Mouse (Mus musculus): ENCODE data around the gene Cd27. TPM values are rescaled to one million over a fixed set of nuclear protein-coding genes. Genes with fewer than 3 reads are reported as not detected.

Cd27 gene
- total and polyA plus RNA-seq, 3 experiments: 0.43 to 0.74 (median 0.73) TPM

- peak; percentile 43 for DNase-seq
These were observed 23.1 kb downstream of the Cd27 start for GRCm38 (mm10) chr6:125213715-125214114.

DNA sequence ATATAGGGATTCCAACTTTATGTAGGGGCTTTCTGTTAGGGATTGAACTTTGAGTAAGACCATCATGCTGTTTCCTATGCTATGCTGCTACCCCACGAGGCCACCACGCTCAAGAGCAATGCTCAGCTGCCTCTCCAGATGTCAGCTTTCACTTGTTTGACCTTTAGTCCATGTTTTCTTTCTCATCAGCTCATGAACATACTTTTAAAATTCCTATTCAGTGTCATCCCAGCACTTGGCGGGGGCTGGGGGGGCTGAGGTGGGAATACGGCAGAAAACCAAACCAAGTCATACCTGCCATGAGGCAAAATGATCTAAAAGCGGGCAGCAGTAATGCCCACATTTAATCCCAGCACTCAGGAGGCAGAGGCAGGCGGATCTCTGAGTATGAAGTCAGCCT is 23.7 kb downstream of the Cd27 start:
- DNase-seq: no peak

GRCm38 (mm10) chr6:125212621-125213020 is 24.2 kb downstream of the Cd27 start:
- peak; percentile 73 for DNase-seq

GRCm38 (mm10) chr6:125210436-125210835 is 26.4 kb downstream of the Cd27 start:
- DNase-seq: no peak

- peak; percentile 35 for DNase-seq
These were observed 39.6 kb downstream of the Cd27 start for GRCm38 (mm10) chr6:125197166-125197565.

GRCm38 (mm10) chr6:125196301-125196700 is 40.5 kb downstream of the Cd27 start:
- DNase-seq: peak; percentile 32

DNA sequence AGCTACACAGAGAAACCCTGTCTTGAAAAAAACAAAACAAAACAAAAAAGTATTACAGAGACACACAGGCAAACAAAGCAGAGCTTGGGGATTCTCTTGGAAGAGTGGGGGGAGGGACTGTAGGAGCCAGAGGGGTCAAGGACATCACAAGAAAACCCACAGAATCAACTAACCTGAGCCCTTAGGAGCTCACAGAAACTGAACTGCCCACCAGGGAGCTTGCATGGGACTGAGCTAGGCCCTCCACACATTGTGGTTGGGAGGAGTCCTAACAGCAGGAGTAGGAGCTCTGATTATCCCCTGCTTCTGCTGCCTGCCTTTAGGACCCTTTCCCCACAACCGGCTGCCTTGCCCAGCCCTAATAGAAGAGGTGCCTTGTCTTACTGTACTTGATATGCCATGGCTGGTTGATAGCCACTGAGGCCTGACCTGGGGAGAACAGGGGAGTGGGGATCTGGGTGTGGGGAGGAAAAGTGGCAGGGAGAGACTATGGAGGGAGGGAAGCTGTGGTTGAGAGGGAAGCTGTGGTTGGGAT is 41.2 kb downstream of the Cd27 start:
- DNase-seq: no peak

DNA sequence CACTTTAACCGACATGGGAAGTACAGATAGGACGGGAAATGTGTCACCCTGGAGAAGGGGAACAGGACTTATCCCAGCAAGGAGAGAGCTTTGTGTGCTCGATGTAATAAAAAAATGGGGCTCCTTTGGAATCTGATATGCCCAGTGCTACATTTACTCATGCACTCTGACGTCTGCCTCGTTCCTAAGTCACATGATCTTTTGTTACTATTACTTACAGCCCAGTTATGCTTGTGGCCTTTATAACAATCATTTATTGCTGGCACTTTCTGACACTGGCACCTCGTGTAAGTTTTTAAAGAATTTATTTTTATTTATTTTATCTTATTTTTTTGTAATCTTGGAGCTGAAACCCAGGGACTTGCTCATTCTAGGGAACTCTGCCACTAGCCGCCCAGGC is 43.4 kb downstream of the Cd27 start:
- DNase-seq: no peak

DNA sequence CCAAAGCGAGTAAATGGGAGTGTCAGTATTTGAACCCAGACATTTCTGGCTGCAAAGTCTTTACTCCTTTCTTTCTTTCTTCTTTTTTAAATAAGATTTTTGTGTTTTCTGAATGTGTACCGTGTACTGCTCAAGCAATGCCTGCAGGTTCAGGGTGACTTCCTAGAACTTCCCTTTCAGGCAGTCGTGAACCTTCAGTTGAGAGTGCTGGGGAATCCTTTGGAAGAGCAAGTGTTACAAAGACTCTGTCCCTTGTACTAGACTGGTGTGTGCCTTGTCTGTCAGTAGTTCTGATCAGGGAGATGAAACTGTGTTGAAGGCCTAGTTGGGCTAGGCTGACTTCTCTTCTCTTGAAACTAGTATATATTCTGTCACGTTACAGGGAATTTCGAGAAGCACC is 44.0 kb downstream of the Cd27 start:
- DNase-seq: no peak

DNA sequence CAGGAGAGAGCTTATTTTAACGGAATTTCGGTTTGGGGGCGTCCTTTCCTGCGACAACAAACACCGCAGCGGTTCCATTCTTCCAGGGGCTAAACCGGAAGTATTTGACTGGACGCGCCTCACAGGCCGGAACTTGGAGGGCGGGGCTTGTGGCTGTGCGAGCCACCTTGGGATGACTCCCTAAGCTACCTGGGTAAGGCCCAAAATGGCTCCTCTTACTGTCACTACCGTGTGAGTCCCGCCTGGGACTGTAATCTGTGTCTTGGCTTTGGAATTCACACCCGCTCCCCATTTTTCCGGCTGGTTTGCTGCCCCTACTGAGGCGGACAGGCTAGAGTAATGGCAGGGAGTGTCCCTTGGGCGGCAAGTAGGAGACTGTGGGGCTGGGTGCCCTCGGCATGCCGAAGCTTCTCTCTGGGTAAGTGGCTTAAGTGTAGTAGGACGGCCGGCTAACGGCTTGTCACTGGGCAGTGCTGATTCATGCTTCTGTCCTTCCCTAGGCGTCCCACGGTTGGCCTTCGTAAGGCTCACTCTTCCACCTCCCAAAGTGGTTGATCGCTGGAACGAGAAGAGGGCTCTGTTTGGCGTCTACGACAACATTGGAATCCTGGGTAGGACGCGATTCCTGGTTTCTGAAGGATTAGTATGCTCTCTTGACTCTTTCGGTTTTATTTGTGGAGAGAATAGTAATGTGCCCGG is 44.6 kb downstream of the Cd27 start:
- peak; percentile 93 for DNase-seq

DNA sequence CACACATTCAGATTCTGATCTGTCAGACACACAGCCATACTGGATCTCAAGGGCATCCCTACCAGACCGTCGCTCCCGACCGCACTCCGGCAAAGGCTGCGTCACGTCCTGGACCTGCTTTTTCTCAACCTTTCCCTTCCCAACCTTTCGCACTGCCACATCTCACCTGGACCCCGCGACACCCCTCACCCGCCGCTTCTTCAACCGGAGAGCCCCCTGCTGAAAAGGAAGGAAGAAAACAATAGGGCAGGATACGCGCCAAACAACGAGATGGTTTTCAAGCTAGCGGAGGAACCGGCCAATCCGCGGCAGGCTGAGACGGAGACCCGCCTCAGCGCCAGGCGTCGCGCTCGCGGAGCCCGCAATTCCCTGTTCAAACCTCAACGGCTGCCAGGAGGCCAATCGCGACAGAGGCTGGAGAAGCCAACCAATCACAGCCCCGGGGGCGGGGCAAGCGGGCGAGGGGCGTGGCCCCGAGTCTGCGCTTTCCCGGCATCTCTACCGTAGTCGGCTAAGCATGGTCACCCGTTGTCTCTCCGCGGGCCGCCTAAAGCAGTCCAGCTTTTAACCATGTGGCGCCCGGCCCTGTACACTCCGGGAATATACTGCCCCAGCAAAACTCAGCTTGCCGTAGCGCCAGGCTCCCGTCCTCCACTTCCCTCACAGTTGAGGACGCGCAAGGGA is 45.3 kb downstream of the Cd27 start, which contains the start of the genes Ncapd2 and Mrpl51:
TSS of gene Ncapd2 (minus strand) at position 370 of the 684 bp plus-strand sequence.
TSS of gene Mrpl51 (plus strand) at position 470 of the 684 bp plus-strand sequence.
- DNase-seq: peak; percentile 97

DNA sequence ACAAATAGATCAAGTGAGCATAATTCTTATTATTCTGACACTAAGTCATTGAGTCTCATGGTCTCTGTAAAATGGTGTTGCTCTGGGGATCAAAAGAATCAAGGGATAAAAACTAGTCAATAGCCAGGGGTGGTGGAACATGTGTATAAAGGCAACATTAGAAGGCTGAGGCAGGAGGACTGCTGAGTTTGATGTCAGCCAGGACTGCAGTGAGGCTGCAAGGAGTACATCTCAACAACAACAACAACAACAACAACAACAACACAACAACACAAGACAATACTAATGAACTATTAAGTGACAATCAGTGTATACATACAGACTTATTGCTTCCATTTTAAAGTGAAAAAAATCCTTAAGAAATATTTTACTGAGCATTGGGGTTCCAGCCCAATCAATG is 46.0 kb downstream of the Cd27 start:
- no peak for DNase-seq

GRCm38 (mm10) chr6:125186203-125186602 is 50.6 kb downstream of the Cd27 start:
- DNase-seq: no peak

Small RNA genes lying within 50 kb of the gene (microRNA-seq; reads per million reads assigned to microRNA genes)
- gene Mir3098: 0.44 to 1.7 reads per million in 2 experiments
- gene Mir8113: 0 reads per million in 2 experiments

Other genes starting within 250 kb of the Cd27 start
- 1 to 10 TPM in 1 of 2 experiments, under 1 TPM in 1; 0.89 to 2.0 TPM for gene Pianp, start 240.3 kb downstream of the Cd27 start, total RNA-seq (2021)
- 4.2 and 9.0 TPM in 2 replicates for gene Pianp, start 240.3 kb downstream of the Cd27 start, polyA plus RNA-seq (2012; rRNA removed)
- gene Zfp384, start 227.9 kb downstream of the Cd27 start, total RNA-seq (2021): 10 to 100 TPM; 38.5 to 56.9 TPM
- gene Zfp384, start 227.9 kb downstream of the Cd27 start, polyA plus RNA-seq (2012; rRNA removed): 70.6 and 98.2 TPM in 2 replicates
- gene Ing4, start 197.2 kb downstream of the Cd27 start, total RNA-seq (2021): 10 to 100 TPM; 51.0 to 60.6 TPM
- 35.5 and 37.4 TPM in 2 replicates for gene Ing4, start 197.2 kb downstream of the Cd27 start, polyA plus RNA-seq (2012; rRNA removed)
- gene Acrbp, start 187.3 kb downstream of the Cd27 start, total RNA-seq (2021): 10 to 100 TPM in 1 of 2 experiments, 1 to 10 TPM in 1; 4.4 to 12.2 TPM
- gene Acrbp, start 187.3 kb downstream of the Cd27 start, polyA plus RNA-seq (2012; rRNA removed): 14.0 and 15.9 TPM in 2 replicates
- under 1 TPM; 0.61 to 0.83 TPM for gene Lpar5, start 169.1 kb downstream of the Cd27 start, total RNA-seq (2021)
- gene Lpar5, start 169.1 kb downstream of the Cd27 start, polyA plus RNA-seq (2012; rRNA removed): 3.1 and 4.3 TPM in 2 replicates
- 100 to 1,000 TPM; 139 to 156 TPM for gene Chd4, start 141.0 kb downstream of the Cd27 start, total RNA-seq (2021)
- gene Chd4, start 141.0 kb downstream of the Cd27 start, polyA plus RNA-seq (2012; rRNA removed): 54.1 and 58.1 TPM in 2 replicates
- 10 to 100 TPM; 40.9 to 51.7 TPM for gene Nop2, start 105.1 kb downstream of the Cd27 start, total RNA-seq (2021)
- gene Nop2, start 105.1 kb downstream of the Cd27 start, polyA plus RNA-seq (2012; rRNA removed): 8.0 and 12.0 TPM in 2 replicates
- 10 to 100 TPM; 13.8 to 21.4 TPM for gene Iffo1, start 91.8 kb downstream of the Cd27 start, total RNA-seq (2021)
- 73.1 and 80.0 TPM in 2 replicates for gene Iffo1, start 91.8 kb downstream of the Cd27 start, polyA plus RNA-seq (2012; rRNA removed)
- 1,000 to 10,000 TPM; 2,613 to 2,674 TPM for gene Gapdh, start 70.5 kb downstream of the Cd27 start, total RNA-seq (2021)
- gene Gapdh, start 70.5 kb downstream of the Cd27 start, polyA plus RNA-seq (2012; rRNA removed): 2,736 and 3,470 TPM in 2 replicates
- 10 to 100 TPM; 20.4 to 25.5 TPM for gene Ncapd2, start 45.3 kb downstream of the Cd27 start, total RNA-seq (2021)
- 25.2 and 28.7 TPM in 2 replicates for gene Ncapd2, start 45.3 kb downstream of the Cd27 start, polyA plus RNA-seq (2012; rRNA removed)
- gene Mrpl51, start 45.2 kb downstream of the Cd27 start, total RNA-seq (2021): 100 to 1,000 TPM; 162 to 208 TPM
- gene Mrpl51, start 45.2 kb downstream of the Cd27 start, polyA plus RNA-seq (2012; rRNA removed): 44.2 and 45.1 TPM in 2 replicates
- gene Vamp1, start 21.5 kb downstream of the Cd27 start, total RNA-seq (2021): 10 to 100 TPM; 35.7 to 39.7 TPM
- 46.2 and 47.0 TPM in 2 replicates for gene Vamp1, start 21.5 kb downstream of the Cd27 start, polyA plus RNA-seq (2012; rRNA removed)
- 10 to 100 TPM; 11.3 to 15.6 TPM for gene Tapbpl, start 5.2 kb downstream of the Cd27 start, total RNA-seq (2021)
- gene Tapbpl, start 5.2 kb downstream of the Cd27 start, polyA plus RNA-seq (2012; rRNA removed): 12.0 and 12.1 TPM in 2 replicates
- not detected for gene Tuba3a, start 49.0 kb upstream of the Cd27 start, total RNA-seq (2021)
- not detected in 2 replicates for gene Tuba3a, start 49.0 kb upstream of the Cd27 start, polyA plus RNA-seq (2012; rRNA removed)
- 10 to 100 TPM; 75.1 to 78.7 TPM for gene Ltbr, start 76.9 kb upstream of the Cd27 start, total RNA-seq (2021)
- gene Ltbr, start 76.9 kb upstream of the Cd27 start, polyA plus RNA-seq (2012; rRNA removed): 179 and 206 TPM in 2 replicates
- gene Scnn1a, start 83.6 kb upstream of the Cd27 start, total RNA-seq (2021): 1 to 10 TPM; 1.2 to 1.7 TPM
- 1.9 and 2.5 TPM in 2 replicates for gene Scnn1a, start 83.6 kb upstream of the Cd27 start, polyA plus RNA-seq (2012; rRNA removed)
- 100 to 1,000 TPM; 208 to 308 TPM for gene Tnfrsf1a, start 112.4 kb upstream of the Cd27 start, total RNA-seq (2021)
- 284 and 368 TPM in 2 replicates for gene Tnfrsf1a, start 112.4 kb upstream of the Cd27 start, polyA plus RNA-seq (2012; rRNA removed)
- gene Plekhg6, start 143.8 kb upstream of the Cd27 start, total RNA-seq (2021): under 1 TPM in 1 of 2 experiments, not detected in 1; 0.21 TPM
- gene Plekhg6, start 143.8 kb upstream of the Cd27 start, polyA plus RNA-seq (2012; rRNA removed): 0.02 and 0.11 TPM in 2 replicates

All from adrenal gland, adult 2 months (tissue).